Mouse (Mus musculus) lung, postnatal 0 days (tissue): Measurements from ENCODE around the gene Snx1. TPM values are rescaled to one million over a fixed set of nuclear protein-coding genes. Genes with fewer than 3 reads are reported as not detected.

Experiments
- ATAC-seq: fragments of 200-750 bp; cut with Nextera tagmentation; 2 replicates; pipeline ENCODE4 v1.8.0; 2017; ENCODE audit warnings: moderate library complexity
- DNase-seq: peaks from one replicate; pipeline ENCODE4 v3.0.0-alpha.2; 2016; ENCODE audit warnings: low spot score
- H3K27ac ChIP-seq: fragments of 300-500 bp; sonication (generic); 2 replicates; pipeline ENCODE4 v1.5.1; 2014; ENCODE audit warnings: antibody characterized with exemption, mild to moderate bottlenecking, low read length, mixed read lengths
- H3K27me3 ChIP-seq: fragments of 300-500 bp; sonication (generic); replicated peaks from 2 replicates; pipeline ENCODE4 v1.6.1; 2014; ENCODE audit warnings: low read length, mixed read lengths; ENCODE audit not compliant: insufficient read depth
- H3K36me3 ChIP-seq: fragments of 300-500 bp; sonication (generic); 2 replicates; pipeline ENCODE4 v1.6.1; 2014; ENCODE audit warnings: low read length, mixed read lengths; ENCODE audit not compliant: insufficient read depth
- H3K4me1 ChIP-seq: fragments of 300-500 bp; sonication (generic); 2 replicates; pipeline ENCODE4 v1.6.1; 2014; ENCODE audit warnings: antibody characterized with exemption, low read depth, low read length, mixed read lengths; ENCODE audit not compliant: insufficient read depth
- H3K4me2 ChIP-seq: fragments of 300-500 bp; sonication (generic); replicated peaks from 2 replicates; pipeline ENCODE4 v1.6.1; 2014; ENCODE audit warnings: low read depth, mild to moderate bottlenecking, low read length, moderate library complexity, mixed read lengths
- H3K4me3 ChIP-seq: fragments of 300-500 bp; sonication (generic); 2 replicates; pipeline ENCODE4 v1.5.1; 2014; ENCODE audit warnings: low read depth, low read length
- H3K9ac ChIP-seq: fragments of 300-500 bp; sonication (generic); replicated peaks from 2 replicates; pipeline ENCODE4 v1.6.1; 2014; ENCODE audit warnings: low read depth, mild to moderate bottlenecking
- H3K9me3 ChIP-seq: fragments of 300-500 bp; sonication (generic); 2 replicates; pipeline ENCODE4 v1.6.1; 2016; ENCODE audit warnings: low read length, mixed read lengths
- CTCF ChIP-seq: IDR thresholded peaks from 2 replicates; pipeline ENCODE4 v1.5.1; 2016; ENCODE audit warnings: antibody characterized with exemption, mild to moderate bottlenecking
- EP300 ChIP-seq: IDR thresholded peaks from 2 replicates; pipeline ENCODE4 v1.6.1; 2016; ENCODE audit warnings: antibody characterized with exemption, mild to moderate bottlenecking, control low read depth
- WGBS: fragments of 180-500 bp; shearing (Covaris S2); extraction: QIAGEN DNeasy Blood & Tissue Kit; methylation state at CpG from one replicate; pipeline ENCODE4 v1.1.7; 2014; 5-methylcytosine and 5-hydroxymethylcytosine counted together
- polyA plus RNA-seq: library from polyadenylated mRNA; unstranded; fragments of >200 nt; fragmentation: Nextera tagmentation; extraction: Ambion mirVana; gene quantifications from 2 replicates; pipeline ENCODE4 v1.2.1, GENCODE M21; 2015

Gene Snx1
- polyA plus RNA-seq, 1 experiment from 2014 or later = 108 TPM

DNA sequence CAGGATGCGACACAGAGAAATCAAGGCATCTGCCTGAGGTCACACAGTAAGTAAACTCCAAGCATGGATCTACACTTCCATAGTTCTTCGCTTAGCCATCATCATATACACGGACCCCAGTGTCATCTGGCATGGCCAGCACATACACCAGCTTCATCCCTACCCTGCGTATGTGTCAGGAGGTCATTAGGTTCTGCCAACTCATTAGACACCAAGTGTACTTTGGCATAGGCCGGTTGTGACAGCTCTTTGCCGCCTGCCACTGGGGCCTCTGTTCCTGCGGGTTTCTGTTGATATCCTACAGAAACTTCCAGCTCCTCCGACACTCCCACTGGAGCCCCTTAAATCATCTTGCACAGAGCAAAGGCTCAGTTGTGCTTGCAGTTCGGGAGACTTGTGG is 27.6 kb upstream of the Snx1 start:
- WGBS = 84% methylated on average over 9 of the region's 9 CpGs

DNA sequence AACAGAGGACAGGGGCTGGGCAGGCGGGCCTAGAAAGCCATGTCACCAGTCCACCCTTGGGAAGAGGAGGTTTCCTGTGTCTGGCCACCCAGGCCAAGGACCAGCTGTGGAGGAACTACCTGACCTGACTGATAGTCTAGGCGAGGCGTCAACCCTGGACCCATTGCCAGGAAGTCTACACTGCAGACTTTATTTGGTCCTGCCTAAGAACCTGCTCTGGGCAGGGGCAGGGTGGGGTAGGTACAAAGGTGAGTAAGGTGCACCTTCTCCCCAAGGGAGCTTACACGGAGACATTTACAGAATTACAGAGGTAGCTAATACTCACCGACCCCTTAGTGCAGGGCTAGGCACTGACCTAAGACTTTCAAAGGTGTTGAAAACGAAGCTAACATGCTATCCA is 27.2 kb upstream of the Snx1 start:
- H3K4me2 ChIP-seq = no peak overlapping the region
- peaks cover 4% of the 10 kb centered on the region for H3K4me1 ChIP-seq
- H3K36me3 ChIP-seq = no peaks in the 10 kb centered on the region
- DNase-seq (no peak), ATAC-seq (no peak)
- whole genome bisulfite sequencing = 82% methylated on average over 6 of the region's 6 CpGs
- TF ChIP-seq CTCF (no peak), EP300 (no peak)
- no peak overlapping the region for H3K27ac ChIP-seq
- H3K9me3 ChIP-seq = no peaks in the 10 kb centered on the region
- no peak overlapping the region for H3K9ac ChIP-seq
- no peak overlapping the region for H3K4me3 ChIP-seq
- H3K27me3 ChIP-seq = peaks cover 6% of the 10 kb centered on the region; the same call in 1 of the 2 replicates

More for the DNA sequence above, 27.6 kb upstream of the Snx1 start:
- TF ChIP-seq CTCF = no peak
- TF ChIP-seq EP300 = no peak
- H3K27me3 ChIP-seq = peaks cover 10% of the 10 kb centered on the region; the same call in 1 of the 2 replicates
- ATAC-seq (no peak), DNase-seq (no peak)
- no peaks in the 10 kb centered on the region for H3K36me3 ChIP-seq
- H3K9me3 ChIP-seq = no peaks in the 10 kb centered on the region
- no peak overlapping the region for H3K4me2 ChIP-seq
- peaks cover 4% of the 10 kb centered on the region for H3K4me1 ChIP-seq
- H3K4me3 ChIP-seq = no peak overlapping the region
- H3K27ac ChIP-seq = no peak overlapping the region
- no peak overlapping the region for H3K9ac ChIP-seq

DNA sequence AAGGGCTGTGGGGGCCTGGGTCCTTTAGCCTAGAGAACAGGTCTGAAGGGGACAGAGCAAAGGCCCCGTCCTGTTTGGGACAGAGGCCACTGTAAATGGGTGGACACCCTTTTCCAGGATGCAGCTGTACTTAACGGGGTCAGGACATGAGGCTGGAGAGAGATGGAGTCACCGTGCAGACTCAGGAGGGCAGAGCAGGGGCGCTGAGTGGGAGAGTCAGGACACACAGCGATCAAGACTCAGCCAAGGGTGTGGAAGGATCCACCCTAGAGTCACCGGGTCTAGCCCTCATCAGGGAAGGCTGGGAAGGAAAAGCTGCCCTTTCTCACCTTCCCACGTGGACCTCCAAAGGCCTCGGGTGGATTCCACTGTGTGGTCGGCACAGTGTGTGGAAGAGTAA is 25.6 kb upstream of the Snx1 start:
- H3K9me3 ChIP-seq = no peaks in the 10 kb centered on the region
- no peak overlapping the region for H3K4me3 ChIP-seq
- H3K9ac ChIP-seq = no peak overlapping the region
- H3K36me3 ChIP-seq = no peaks in the 10 kb centered on the region
- no peak overlapping the region for H3K27ac ChIP-seq
- no peak overlapping the region for H3K4me2 ChIP-seq
- 55% methylated on average over 9 of the region's 9 CpGs for WGBS
- no peak for ATAC-seq
- TF ChIP-seq EP300 (no peak), CTCF (no peak)
- no peaks in the 10 kb centered on the region for H3K4me1 ChIP-seq
- DNase-seq = no peak
- no peaks in the 10 kb centered on the region for H3K27me3 ChIP-seq

DNA sequence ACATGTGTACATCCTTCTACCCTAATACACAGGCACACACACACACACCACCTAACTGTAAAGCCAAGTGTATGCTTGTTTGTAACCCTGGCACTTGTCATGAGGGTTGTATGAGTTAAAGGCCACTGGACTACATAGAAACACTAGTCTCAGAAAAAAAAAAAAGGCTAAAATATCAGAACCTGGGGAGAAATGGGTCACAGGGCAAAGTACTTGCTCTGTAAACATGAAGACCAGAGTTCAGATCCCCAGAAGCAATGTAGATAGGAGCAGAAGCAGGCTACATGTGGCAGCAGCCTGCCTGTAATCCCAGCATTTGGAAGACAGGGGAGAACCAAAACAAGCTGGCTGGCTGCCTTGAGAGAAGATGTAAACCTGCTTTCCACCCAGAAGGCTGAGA is 19.8 kb upstream of the Snx1 start:
- no peaks in the 10 kb centered on the region for H3K9me3 ChIP-seq
- H3K36me3 ChIP-seq = no peaks in the 10 kb centered on the region
- DNase-seq (no peak), ATAC-seq (no peak)
- no peaks in the 10 kb centered on the region for H3K27me3 ChIP-seq
- H3K4me2 ChIP-seq = no peak overlapping the region
- H3K27ac ChIP-seq = no peak overlapping the region
- TF ChIP-seq CTCF (no peak), EP300 (no peak)
- H3K9ac ChIP-seq = no peak overlapping the region
- no peak overlapping the region for H3K4me3 ChIP-seq
- H3K4me1 ChIP-seq = no peaks in the 10 kb centered on the region

DNA sequence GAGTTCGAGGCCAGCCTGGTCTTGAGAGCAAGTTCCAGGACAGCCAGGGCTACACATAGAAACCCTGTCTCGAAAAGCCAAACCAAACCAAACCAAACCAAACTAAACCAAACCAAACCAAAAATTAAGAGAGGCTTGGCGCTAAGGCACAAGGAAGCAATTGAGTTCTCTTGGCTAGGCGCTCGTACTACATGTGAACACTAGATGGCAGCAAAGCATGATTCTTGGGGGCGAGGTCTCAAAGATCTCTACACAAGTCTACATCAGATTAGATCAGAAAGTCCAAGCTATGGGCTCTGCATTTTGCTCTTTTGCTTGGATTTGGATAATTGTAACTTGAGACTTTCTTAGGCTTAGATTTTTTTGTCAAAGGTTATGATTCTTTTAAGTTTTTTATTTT is 17.9 kb upstream of the Snx1 start:
- Histone ChIP-seq H3K27ac (no peak overlapping the region), H3K4me3 (no peak overlapping the region), H3K4me1 (no peaks in the 10 kb centered on the region), H3K9ac (no peak overlapping the region), H3K4me2 (no peak overlapping the region), H3K9me3 (no peaks in the 10 kb centered on the region), H3K27me3 (no peaks in the 10 kb centered on the region), H3K36me3 (0 out of 2 replicates have a peak, but pooled peaks cover 12% of the 10 kb centered on the region)
- TF ChIP-seq CTCF (peak; percentile 92), EP300 (no peak)
- 7% methylated on average over 6 of the region's 6 CpGs for WGBS
- peak; percentile 61 for ATAC-seq
- peak; percentile 86 for DNase-seq

DNA sequence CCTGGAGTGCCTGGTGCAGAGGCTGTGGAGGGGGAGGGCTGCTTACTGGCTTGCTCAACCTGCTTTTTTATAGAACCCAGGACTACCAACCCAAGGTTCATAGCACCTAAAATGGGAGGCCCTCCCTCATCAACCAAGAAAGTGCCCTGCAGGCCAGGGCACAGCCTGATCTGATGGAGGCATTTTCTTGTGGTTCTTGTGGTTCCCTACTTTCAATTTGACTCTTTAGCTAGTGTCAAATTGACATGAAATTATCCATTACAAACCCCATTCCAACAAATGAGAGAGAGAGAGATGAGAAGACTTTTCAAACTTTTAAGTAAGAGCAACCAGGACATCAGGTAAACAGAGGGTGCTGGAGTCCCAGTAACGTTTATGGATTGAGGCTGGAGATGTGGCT is 15.9 kb upstream of the Snx1 start:
- DNase-seq (no peak), ATAC-seq (no peak)
- WGBS = 65% methylated on average over 1 of the region's 1 CpGs
- Histone ChIP-seq H3K4me2 (no peak overlapping the region), H3K27ac (no peak overlapping the region), H3K4me3 (no peak overlapping the region), H3K4me1 (no peaks in the 10 kb centered on the region), H3K9me3 (no peaks in the 10 kb centered on the region), H3K27me3 (no peaks in the 10 kb centered on the region), H3K9ac (no peak overlapping the region), H3K36me3 (0 out of 2 replicates have a peak, but pooled peaks cover 24% of the 10 kb centered on the region)
- no peak for TF ChIP-seq EP300
- no peak for TF ChIP-seq CTCF

DNA sequence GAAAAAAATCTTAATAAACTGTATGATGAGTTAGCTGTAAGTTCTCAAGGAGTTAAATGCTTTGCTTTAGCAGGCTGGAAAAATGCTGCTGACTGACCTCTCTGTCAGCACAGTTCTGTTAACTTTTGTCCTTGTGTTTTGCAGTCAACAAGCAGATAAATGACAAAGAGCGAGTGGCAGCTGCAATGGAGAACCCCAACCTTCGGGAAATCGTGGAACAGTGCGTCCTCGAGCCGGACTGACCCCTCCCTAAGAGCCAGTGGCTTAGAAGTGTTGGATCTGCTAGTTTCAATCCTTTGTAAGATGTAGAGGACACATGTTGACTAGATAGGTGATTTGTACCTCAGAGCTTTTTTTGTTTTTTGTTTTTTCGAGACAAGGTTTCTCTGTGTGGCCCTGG is 11.8 kb upstream of the Snx1 start:
- DNase-seq = no peak
- H3K27me3 ChIP-seq = no peaks in the 10 kb centered on the region
- peaks cover 48% of the 10 kb centered on the region; the same call in 1 of the 2 replicates for H3K36me3 ChIP-seq
- H3K27ac ChIP-seq = no peak overlapping the region
- H3K4me2 ChIP-seq = no peak overlapping the region
- no peak overlapping the region for H3K9ac ChIP-seq
- 83% methylated on average over 7 of the region's 7 CpGs for WGBS
- no peak for TF ChIP-seq EP300
- no peak for TF ChIP-seq CTCF
- no peaks in the 10 kb centered on the region for H3K9me3 ChIP-seq
- ATAC-seq = no peak
- H3K4me1 ChIP-seq = no peaks in the 10 kb centered on the region
- H3K4me3 ChIP-seq = no peak overlapping the region
